Mouse (Mus musculus) heart, embryonic 12.5 days (tissue): Measurements from ENCODE around the gene Faim2. TPM values are rescaled to one million over a fixed set of nuclear protein-coding genes. Genes with fewer than 3 reads are reported as not detected.

ENCODE experiments used
- ATAC-seq: fragments of 200-750 bp; cut with Nextera tagmentation; 2 replicates; pipeline ENCODE4 v1.8.0; 2017; ENCODE audit warnings: moderate TSS enrichment, moderate library complexity; ENCODE audit not compliant: insufficient number of reproducible peaks, low FRiP score
- H3K27ac ChIP-seq: fragments of 300-500 bp; sonication (generic); 2 replicates; pipeline ENCODE4 v1.5.1; 2016; ENCODE audit warnings: mild to moderate bottlenecking, moderate library complexity; ENCODE audit not compliant: poor library complexity, severe bottlenecking
- H3K27me3 ChIP-seq: fragments of 300-500 bp; sonication (generic); replicated peaks from 2 replicates; pipeline ENCODE4 v1.6.1; 2016; ENCODE audit warnings: mild to moderate bottlenecking, moderate library complexity
- H3K36me3 ChIP-seq: fragments of 300-500 bp; sonication (generic); 2 replicates; pipeline ENCODE4 v1.6.1; 2016; ENCODE audit warnings: mild to moderate bottlenecking, moderate library complexity
- H3K4me1 ChIP-seq: fragments of 300-500 bp; sonication (generic); replicated peaks from 2 replicates; pipeline ENCODE4 v1.6.1; 2016; ENCODE audit warnings: mild to moderate bottlenecking
- H3K4me2 ChIP-seq: fragments of 300-500 bp; sonication (generic); 2 replicates; pipeline ENCODE4 v1.6.1; 2016; ENCODE audit warnings: mild to moderate bottlenecking, moderate library complexity
- H3K4me3 ChIP-seq: fragments of 300-500 bp; sonication (generic); 2 replicates; pipeline ENCODE4 v1.5.1; 2016; ENCODE audit warnings: mild to moderate bottlenecking
- H3K9ac ChIP-seq: fragments of 300-500 bp; sonication (generic); 2 replicates; pipeline ENCODE4 v1.6.1; 2016; ENCODE audit warnings: mild to moderate bottlenecking, moderate library complexity
- H3K9me3 ChIP-seq: fragments of 300-500 bp; sonication (generic); replicated peaks from 2 replicates; pipeline ENCODE4 v1.6.1; 2016; ENCODE audit warnings: mild to moderate bottlenecking, moderate library complexity
- WGBS: fragments of 180-500 bp; shearing (Covaris S2); methylation state at CpG from one replicate; pipeline ENCODE4 v1.1.7; 2016; 5-methylcytosine and 5-hydroxymethylcytosine counted together
- polyA plus RNA-seq: library from polyadenylated mRNA; unstranded; fragments of >200 nt; fragmentation: Nextera tagmentation; extraction: Ambion mirVana; gene quantifications from 2 replicates; pipeline ENCODE4 v1.2.1, GENCODE M21; 2016

Gene Faim2
- polyA plus RNA-seq, 1 experiment from 2014 or later: 0.09 TPM

DNA sequence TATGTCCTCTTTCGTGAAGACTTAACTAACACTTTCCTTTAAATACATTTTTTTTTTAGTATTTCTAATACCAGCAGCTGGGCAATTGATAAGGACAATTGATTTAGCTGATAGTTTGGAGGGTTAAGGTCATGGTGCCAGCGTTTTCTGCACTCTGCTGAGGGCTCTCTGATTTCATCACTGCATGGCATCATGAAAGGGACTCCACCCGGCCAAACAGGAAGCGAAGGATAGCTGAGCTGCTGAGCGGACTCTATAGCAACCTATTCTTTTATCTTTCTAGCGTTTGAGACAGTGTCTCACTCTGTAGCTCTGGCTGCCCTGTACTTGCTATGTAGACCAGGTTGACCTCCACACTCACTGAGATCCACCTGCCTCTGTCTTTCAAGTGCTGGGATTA is 43.2 kb downstream of the Faim2 start:
- Histone ChIP-seq H3K27me3 (peaks cover 13% of the 10 kb centered on the region; the same call in 1 of the 2 replicates), H3K27ac (no peak overlapping the region), H3K9me3 (no peaks in the 10 kb centered on the region), H3K4me3 (no peak overlapping the region), H3K4me1 (no peaks in the 10 kb centered on the region), H3K4me2 (no peak overlapping the region), H3K9ac (no peak overlapping the region), H3K36me3 (no peaks in the 10 kb centered on the region)
- WGBS: 53% methylated on average over 6 of the region's 6 CpGs
- ATAC-seq: no peak

DNA sequence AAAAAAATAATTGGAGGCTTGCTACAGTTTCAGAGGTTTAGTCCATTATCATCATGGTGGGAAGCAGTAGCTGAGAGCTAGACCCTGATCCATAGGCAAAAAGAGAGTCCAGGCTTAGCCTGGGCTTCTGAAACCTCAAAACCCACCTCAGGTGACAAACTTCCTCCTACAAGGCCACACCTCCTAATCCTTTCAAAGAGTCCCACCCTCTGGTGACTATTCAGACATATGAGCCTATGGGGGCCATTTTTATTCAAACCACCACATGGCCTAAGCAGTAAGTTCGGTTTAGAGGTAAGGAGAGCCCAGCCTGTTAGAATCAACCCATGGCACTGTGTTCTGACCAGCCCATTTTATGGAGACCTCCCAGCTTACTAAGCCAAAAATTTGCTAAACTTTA is 52.2 kb downstream of the Faim2 start:
- peaks cover 6% of the 10 kb centered on the region for H3K4me1 ChIP-seq
- H3K4me3 ChIP-seq: no peak overlapping the region
- H3K4me2 ChIP-seq: no peak overlapping the region
- no peaks in the 10 kb centered on the region for H3K27me3 ChIP-seq
- ATAC-seq: no peak
- 67% methylated on average over 1 of the region's 1 CpGs for WGBS
- peaks cover under 1% of the 10 kb centered on the region; the same call in 1 of the 2 replicates for H3K36me3 ChIP-seq
- no peak overlapping the region for H3K9ac ChIP-seq
- no peak overlapping the region for H3K27ac ChIP-seq
- no peaks in the 10 kb centered on the region for H3K9me3 ChIP-seq

DNA sequence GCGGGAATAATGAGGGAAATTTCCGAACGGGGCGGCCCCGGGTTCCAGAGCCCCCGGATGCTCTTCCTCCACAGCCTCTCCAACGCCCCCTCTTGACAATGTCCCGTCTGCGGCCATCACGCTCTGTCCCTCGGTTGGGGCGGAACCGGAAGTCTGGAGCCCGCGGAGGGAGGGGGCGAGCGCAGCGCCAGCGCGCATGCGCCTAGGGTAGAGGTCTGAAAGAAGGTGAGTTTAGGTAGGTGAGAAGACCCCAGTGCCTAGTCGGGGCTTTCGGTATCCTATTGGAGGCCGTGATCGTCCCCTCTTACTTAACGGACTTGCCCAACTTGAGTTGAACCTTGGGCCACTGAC is 53.4 kb downstream of the Faim2 start, which contains the start of gene Bcdin3d:
TSS of gene Bcdin3d (minus strand) at position 155 of the 351 bp plus-strand sequence.
- Histone ChIP-seq H3K9ac (peak within 1 kb of the TSS; percentile 91), H3K9me3 (no peaks in the 10 kb centered on the region), H3K27ac (peak within 1 kb of the TSS; percentile 94), H3K4me1 (peaks cover 11% of the 10 kb centered on the region), H3K4me3 (peak within 1 kb of the TSS; percentile 84), H3K27me3 (no peaks in the 10 kb centered on the region), H3K36me3 (peaks cover 9% of the 10 kb centered on the region; the same call in 1 of the 2 replicates), H3K4me2 (peak within 1 kb of the TSS; percentile 77)
- under 1% methylated on average over 26 of the region's 26 CpGs for WGBS
- peak; percentile 82 for ATAC-seq

DNA sequence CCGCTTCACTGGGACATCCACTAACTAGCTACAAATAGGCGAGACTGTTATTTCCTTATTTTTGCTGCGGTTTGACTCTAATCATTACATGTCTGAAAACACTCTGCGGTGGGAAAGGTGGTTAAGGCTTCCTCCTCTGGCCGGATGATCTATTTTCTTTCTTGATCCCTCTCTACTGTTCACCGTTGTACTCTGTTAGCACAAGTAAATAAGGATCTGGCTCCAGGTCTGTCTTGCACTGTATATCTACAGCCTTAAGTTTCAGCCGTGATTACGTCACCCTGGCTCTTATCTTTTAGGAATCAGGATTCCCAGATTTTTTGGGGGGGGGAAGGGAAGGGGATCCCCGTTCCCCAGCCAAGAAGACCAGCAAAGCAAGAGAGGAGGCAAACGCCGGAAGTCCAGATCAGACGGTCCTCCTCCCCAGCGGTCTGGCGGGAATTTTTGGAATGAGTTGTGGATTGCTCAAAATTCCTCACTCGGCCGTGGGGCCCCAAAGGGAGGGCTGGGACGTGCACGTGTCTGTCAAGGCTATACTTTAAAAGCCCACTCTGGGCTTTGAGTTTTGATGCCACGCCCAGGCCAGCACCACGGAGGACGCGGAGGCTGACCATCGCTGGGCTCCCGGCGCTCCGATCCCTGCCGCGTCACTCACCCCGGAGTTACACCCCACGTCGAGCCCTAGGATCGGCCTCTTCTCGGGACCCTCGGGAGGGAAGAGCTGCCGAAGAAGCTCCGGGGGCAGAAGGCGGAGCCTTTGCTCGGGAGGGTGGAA is 54.0 kb downstream of the Faim2 start:
- Histone ChIP-seq H3K4me3 (peak overlapping the region; percentile 84), H3K9ac (peak overlapping the region; percentile 91), H3K27me3 (no peaks in the 10 kb centered on the region), H3K27ac (peak overlapping the region; percentile 94), H3K36me3 (peaks cover 11% of the 10 kb centered on the region; the same call in 1 of the 2 replicates), H3K4me1 (peaks cover 11% of the 10 kb centered on the region), H3K9me3 (no peaks in the 10 kb centered on the region), H3K4me2 (peak overlapping the region; percentile 77)
- 5% methylated on average over 38 of the region's 38 CpGs for WGBS
- peak; percentile 80 for ATAC-seq

DNA sequence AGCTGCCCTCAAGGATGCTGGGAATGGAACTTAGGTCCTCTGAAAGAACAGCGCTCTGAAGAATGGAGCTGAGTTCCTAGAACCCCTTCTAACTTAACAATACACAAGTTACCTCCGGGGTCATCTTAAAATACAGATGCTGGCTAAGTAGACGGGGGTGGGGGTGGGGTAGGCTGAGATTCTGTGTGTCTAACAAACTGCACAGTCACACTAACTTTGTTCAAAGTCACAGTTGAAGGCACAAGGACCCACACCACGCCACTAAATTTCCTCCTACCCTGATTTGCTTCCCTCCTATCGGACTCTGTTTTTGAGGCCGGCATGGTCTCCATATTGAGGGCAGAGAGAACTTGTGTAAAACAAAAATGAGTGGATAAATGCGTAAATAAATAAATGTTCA is 55.0 kb downstream of the Faim2 start:
- H3K4me1 ChIP-seq: peaks cover 18% of the 10 kb centered on the region
- H3K9ac ChIP-seq: no peak overlapping the region
- no peak overlapping the region for H3K4me3 ChIP-seq
- peaks cover 11% of the 10 kb centered on the region; the same call in 1 of the 2 replicates for H3K36me3 ChIP-seq
- H3K27me3 ChIP-seq: no peaks in the 10 kb centered on the region
- H3K4me2 ChIP-seq: no peak overlapping the region
- 85% methylated on average over 7 of the region's 7 CpGs for WGBS
- H3K9me3 ChIP-seq: no peaks in the 10 kb centered on the region
- no peak overlapping the region for H3K27ac ChIP-seq
- no peak for ATAC-seq

DNA sequence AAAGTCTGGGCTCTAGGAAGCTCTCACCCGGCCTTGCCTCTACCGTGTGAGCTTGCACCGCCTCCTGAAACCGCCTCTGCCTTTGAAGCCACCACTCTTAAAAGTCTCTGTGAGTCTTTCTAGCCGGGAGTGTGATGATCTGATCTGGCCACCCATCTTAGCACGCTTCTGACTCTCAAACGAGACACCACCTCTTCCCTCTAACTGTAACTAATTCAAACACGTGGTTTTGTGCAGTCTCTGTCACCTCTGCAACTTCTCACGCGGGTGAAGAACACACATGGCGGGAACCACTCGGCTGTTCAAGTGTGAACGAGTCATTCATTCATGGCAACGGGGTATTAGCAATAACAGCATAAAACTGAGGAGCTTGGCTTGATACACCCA is 56.3 kb downstream of the Faim2 start:
- WGBS: 75% methylated on average over 14 of the region's 14 CpGs
- Histone ChIP-seq H3K27me3 (no peaks in the 10 kb centered on the region), H3K9ac (no peak overlapping the region), H3K36me3 (peaks cover 11% of the 10 kb centered on the region; the same call in 1 of the 2 replicates), H3K4me1 (peaks cover 24% of the 10 kb centered on the region), H3K4me3 (no peak overlapping the region), H3K4me2 (no peak overlapping the region), H3K9me3 (no peaks in the 10 kb centered on the region), H3K27ac (no peak overlapping the region)
- no peak for ATAC-seq

DNA sequence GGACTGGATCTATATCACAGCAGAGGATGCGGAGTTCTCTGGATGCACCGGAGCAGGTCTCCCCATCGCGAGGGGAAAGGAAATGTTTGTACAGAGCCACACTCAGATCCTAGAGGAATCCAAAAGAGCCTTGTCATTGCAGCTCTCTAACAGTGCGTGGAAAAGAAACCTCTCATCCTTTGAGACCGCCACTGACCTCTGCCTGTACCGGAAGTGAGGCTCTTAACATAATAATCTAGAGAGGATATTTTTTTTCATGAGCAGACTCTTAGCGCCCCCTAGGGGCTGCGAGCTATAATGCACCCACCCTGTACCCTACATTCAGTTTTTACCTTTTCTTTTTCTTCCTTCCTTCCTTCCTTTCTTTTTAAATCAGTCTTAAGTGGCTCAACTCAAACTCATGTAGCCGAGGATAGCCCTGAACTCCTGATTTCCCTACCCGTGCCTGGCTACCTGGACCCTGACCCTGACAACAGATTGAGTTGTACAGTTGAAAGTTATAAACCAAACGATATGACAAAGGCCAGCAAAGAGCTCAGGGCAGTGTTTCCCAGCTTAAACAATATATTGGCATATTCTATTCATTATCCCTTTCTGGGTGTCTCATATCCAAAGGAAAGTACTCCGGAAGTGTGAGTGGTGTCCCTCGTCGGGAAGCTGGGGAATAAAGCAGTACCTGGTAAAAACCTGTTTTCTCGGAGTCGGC is 56.8 kb downstream of the Faim2 start:
- no peak for ATAC-seq
- Histone ChIP-seq H3K27ac (no peak overlapping the region), H3K27me3 (no peaks in the 10 kb centered on the region), H3K36me3 (peaks cover 11% of the 10 kb centered on the region; the same call in 1 of the 2 replicates), H3K4me3 (no peak overlapping the region), H3K9me3 (no peaks in the 10 kb centered on the region), H3K4me1 (peaks cover 24% of the 10 kb centered on the region), H3K4me2 (peak overlapping the region; percentile 11; the same call in 1 of the 2 replicates), H3K9ac (no peak overlapping the region)
- WGBS: 56% methylated on average over 17 of the region's 17 CpGs

DNA sequence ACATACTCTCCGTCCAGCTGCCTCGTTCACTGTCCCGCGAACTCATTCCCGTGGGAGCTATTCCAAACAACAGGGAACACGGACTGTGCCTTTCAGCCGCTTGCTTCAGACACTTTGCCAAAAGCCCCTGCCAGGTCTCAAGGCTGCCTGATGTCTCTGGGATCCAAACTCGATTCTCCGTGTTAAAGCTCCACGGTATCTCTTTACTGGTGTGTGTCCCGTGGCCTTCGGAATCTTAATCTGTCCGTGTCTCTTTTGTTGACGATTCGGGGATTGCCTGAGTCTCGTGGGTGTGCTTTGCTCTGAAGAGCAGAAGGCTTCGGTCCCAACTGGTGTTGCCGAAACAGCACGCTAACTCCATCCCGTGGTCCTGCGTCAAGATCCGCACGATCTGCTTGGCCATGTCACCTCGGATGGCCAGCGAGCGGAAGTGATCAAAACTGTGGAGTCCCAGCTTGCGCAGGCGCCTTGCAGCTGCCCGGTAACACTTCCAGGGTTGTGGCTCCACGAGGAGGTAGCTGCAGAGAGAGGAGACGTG is 57.7 kb downstream of the Faim2 start:
- no peaks in the 10 kb centered on the region for H3K27me3 ChIP-seq
- H3K9me3 ChIP-seq: no peaks in the 10 kb centered on the region
- no peak overlapping the region for H3K9ac ChIP-seq
- no peak overlapping the region for H3K4me3 ChIP-seq
- H3K36me3 ChIP-seq: peaks cover 11% of the 10 kb centered on the region; the same call in 1 of the 2 replicates
- peaks cover 24% of the 10 kb centered on the region for H3K4me1 ChIP-seq
- no peak overlapping the region for H3K27ac ChIP-seq
- 82% methylated on average over 31 of the region's 31 CpGs for WGBS
- ATAC-seq: no peak
- no peak overlapping the region for H3K4me2 ChIP-seq

DNA sequence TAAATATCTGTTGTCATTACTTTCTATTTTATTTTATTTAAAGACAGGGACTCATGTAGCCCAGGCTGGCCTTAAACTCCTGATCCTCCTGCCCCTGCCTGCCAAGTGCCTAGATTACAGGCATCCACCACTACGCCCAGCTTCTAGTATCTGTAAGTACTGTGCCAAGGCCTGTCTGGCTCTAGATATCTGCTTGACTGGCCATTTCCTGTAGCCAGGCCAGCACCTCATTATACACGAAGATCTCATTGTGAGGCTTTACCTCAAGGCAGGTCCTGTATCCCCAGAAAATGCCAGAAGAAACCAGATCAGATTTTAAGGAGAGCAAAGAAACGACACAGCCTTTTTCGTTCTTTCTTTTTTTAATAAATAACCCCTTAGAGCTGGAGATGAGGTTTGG is 58.2 kb downstream of the Faim2 start:
- Histone ChIP-seq H3K36me3 (peaks cover 11% of the 10 kb centered on the region; the same call in 1 of the 2 replicates), H3K27ac (no peak overlapping the region), H3K4me1 (peaks cover 24% of the 10 kb centered on the region), H3K9ac (no peak overlapping the region), H3K27me3 (no peaks in the 10 kb centered on the region), H3K9me3 (no peaks in the 10 kb centered on the region), H3K4me3 (no peak overlapping the region), H3K4me2 (no peak overlapping the region)
- 78% methylated on average over 4 of the region's 4 CpGs for WGBS
- no peak for ATAC-seq

DNA sequence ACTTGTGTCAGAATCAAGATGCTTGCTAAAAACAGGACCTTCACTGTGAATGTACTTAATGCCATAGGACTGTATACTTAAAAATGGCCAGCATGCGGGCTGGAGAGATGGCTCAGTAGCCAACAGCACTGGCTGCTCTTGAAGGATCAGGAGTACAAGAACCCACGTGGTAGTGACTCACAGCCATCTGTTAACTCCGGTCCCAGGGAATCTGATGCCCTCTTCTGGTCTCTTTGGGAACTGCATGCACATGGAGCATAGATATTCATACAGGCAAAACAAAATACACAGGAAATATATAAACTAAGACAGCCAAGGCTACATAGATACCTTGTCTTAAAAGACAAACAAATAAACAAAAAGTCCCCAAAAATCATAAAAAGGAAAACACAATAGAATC is 58.9 kb downstream of the Faim2 start:
- Histone ChIP-seq H3K4me3 (no peak overlapping the region), H3K4me2 (no peak overlapping the region), H3K27ac (no peak overlapping the region), H3K9me3 (no peaks in the 10 kb centered on the region), H3K4me1 (peaks cover 24% of the 10 kb centered on the region), H3K36me3 (peaks cover 11% of the 10 kb centered on the region; the same call in 1 of the 2 replicates), H3K9ac (no peak overlapping the region), H3K27me3 (no peaks in the 10 kb centered on the region)
- 38% methylated on average over 3 of the region's 3 CpGs for WGBS
- ATAC-seq: no peak

DNA sequence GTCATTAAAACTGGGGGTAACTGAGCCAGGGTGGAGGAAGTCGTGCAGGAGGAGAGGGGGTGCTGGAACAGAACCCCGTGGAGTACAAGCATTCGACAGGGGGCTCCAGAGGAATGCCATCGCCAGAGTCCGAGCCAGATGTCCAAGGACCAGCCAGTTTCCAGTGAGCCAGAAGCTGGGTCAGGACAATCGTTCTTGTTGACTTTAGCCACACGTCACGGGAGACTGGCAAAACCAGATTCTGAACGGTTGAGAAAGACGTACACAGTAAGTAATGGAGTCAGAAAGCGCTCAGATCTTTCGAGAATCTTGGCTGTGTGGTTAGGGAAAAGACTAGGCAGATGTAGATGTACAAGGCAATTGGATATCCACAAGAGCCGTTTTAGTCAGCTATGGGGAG is 64.8 kb downstream of the Faim2 start:
- Histone ChIP-seq H3K4me1 (peaks cover 14% of the 10 kb centered on the region), H3K9me3 (no peaks in the 10 kb centered on the region), H3K4me2 (no peak overlapping the region), H3K36me3 (0 out of 2 replicates have a peak, but pooled peaks cover 4% of the 10 kb centered on the region), H3K9ac (no peak overlapping the region), H3K27me3 (no peaks in the 10 kb centered on the region), H3K27ac (no peak overlapping the region), H3K4me3 (no peak overlapping the region)
- WGBS: 71% methylated on average over 13 of the region's 13 CpGs
- no peak for ATAC-seq
